Comparison of ENCODE assay signal across 20 mouse cellular contexts in the genomic region with DNA sequence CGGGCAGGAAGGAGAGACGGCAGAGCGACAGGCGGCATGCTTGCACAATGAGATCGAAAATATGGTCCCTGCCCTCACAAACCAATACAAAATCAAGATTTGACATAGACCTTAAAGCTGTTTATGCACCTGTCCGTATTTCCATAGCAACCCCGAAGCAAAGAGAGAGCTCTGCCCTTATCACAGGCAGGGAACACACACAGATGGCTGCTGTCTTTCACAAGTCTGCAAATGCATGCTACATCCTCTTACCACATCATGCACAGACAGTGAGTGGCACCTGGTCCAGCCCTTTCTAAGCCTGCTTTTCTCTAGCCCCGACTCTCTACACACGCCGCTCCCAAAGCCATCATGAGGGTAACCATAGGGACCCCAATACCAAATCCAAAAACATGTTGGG. TPM values are rescaled to one million over a fixed set of nuclear protein-coding genes. Genes with fewer than 3 reads are reported as not detected.
DNase-seq lines count a peak whose midpoint lies in the region; ATAC-seq and TF ChIP-seq lines count a peak whose summit lies in the region.
"Had no signal": no experiment of that assay in that cellular context is flagged by ENCODE, and none has a peak within 500 bp of the region (broad histone marks: within the 10 kb centered on the region; RNA-seq: fewer than 3 reads in every experiment).

No protein-coding gene starts in this region.

- peak; percentile 40; the same call in 1 of the 2 replicates for ATAC-seq in forebrain, embryonic 14.5 days
- no peak for ATAC-seq in forebrain, embryonic 13.5 days
- ATAC-seq in liver, embryonic 15.5 days (ENCODE audit: insufficient read depth) = no peak
- peak; percentile 50 for ATAC-seq in midbrain, postnatal 0 days (ENCODE audit: low FRiP score)

- no peak overlapping the region for H3K9ac ChIP-seq in forebrain, embryonic 14.5 days (ENCODE audit: low read length)
- no peak overlapping the region for H3K9ac ChIP-seq in forebrain, embryonic 13.5 days
- peak overlapping the region; percentile 16; the same call in 1 of the 2 replicates for H3K9ac ChIP-seq in liver, embryonic 15.5 days
- no peak overlapping the region for H3K9ac ChIP-seq in midbrain, postnatal 0 days (replicated peaks; ENCODE audit: low read length, poor library complexity, severe bottlenecking)
- H3K9ac ChIP-seq: embryonic facial prominence, embryonic 13.5 days; limb, embryonic 13.5 days; lung, embryonic 15.5 days had no signal

- H3K27me3 ChIP-seq in forebrain, embryonic 14.5 days (replicated peaks; ENCODE audit: control insufficient read depth, insufficient read depth, low read length) = no peaks in the 10 kb centered on the region
- H3K27me3 ChIP-seq in forebrain, embryonic 13.5 days = no peaks in the 10 kb centered on the region
- no peaks in the 10 kb centered on the region for H3K27me3 ChIP-seq in liver, embryonic 15.5 days
- H3K27me3 ChIP-seq in midbrain, postnatal 0 days (ENCODE audit: insufficient read depth, low read length) = no peaks in the 10 kb centered on the region
- H3K27me3 ChIP-seq: embryonic facial prominence, embryonic 13.5 days; limb, embryonic 13.5 days; lung, embryonic 15.5 days had no signal

- H3K9me3 ChIP-seq in forebrain, embryonic 14.5 days (replicated peaks; ENCODE audit: control insufficient read depth, low read length) = no peaks in the 10 kb centered on the region
- no peaks in the 10 kb centered on the region for H3K9me3 ChIP-seq in forebrain, embryonic 13.5 days (replicated peaks)
- no peaks in the 10 kb centered on the region for H3K9me3 ChIP-seq in liver, embryonic 15.5 days (replicated peaks)
- no peaks in the 10 kb centered on the region for H3K9me3 ChIP-seq in midbrain, postnatal 0 days (ENCODE audit: low read length)
- H3K9me3 ChIP-seq: embryonic facial prominence, embryonic 13.5 days; limb, embryonic 13.5 days; lung, embryonic 15.5 days had no signal

- no peak overlapping the region for H3K4me3 ChIP-seq in forebrain, embryonic 14.5 days (ENCODE audit: low read depth, low read length)
- H3K4me3 ChIP-seq in forebrain, embryonic 13.5 days = no peak overlapping the region
- H3K4me3 ChIP-seq in liver, embryonic 15.5 days (replicated peaks) = no peak overlapping the region
- no peak overlapping the region for H3K4me3 ChIP-seq in midbrain, postnatal 0 days (ENCODE audit: low read depth, low read length)
- no peak overlapping the region for H3K4me3 ChIP-seq in left cerebral cortex, adult 2 months
- H3K4me3 ChIP-seq: embryonic facial prominence, embryonic 13.5 days; limb, embryonic 13.5 days; lung, embryonic 15.5 days had no signal

- intact Hi-C loops in left cerebral cortex, adult 2 months (cut with DNase I) = no loop called here

- no peak overlapping the region for H3K27ac ChIP-seq in forebrain, embryonic 14.5 days (ENCODE audit: low read depth, low read length)
- no peak overlapping the region for H3K27ac ChIP-seq in forebrain, embryonic 13.5 days
- H3K27ac ChIP-seq in liver, embryonic 15.5 days (replicated peaks) = peak overlapping the region; percentile 100
- H3K27ac ChIP-seq in midbrain, postnatal 0 days (ENCODE audit: low read depth, low read length) = peak overlapping the region; percentile 47
- no peak overlapping the region for H3K27ac ChIP-seq in left cerebral cortex, adult 2 months
- H3K27ac ChIP-seq: embryonic facial prominence, embryonic 13.5 days; limb, embryonic 13.5 days; lung, embryonic 15.5 days; macrophage; stomach, postnatal 0 days had no signal

- peak; percentile 28 for DNase-seq in forebrain, embryonic 14.5 days (ENCODE audit: low spot score)
- DNase-seq in layer of hippocampus, adult 9-11 months = peak; percentile 48
- no peak for DNase-seq in layer of hippocampus, postnatal 25 days (ENCODE audit: extremely low spot score in 1 of 2, low spot score in 1 of 2)
- DNase-seq in midbrain, postnatal 0 days (ENCODE audit: low spot score) = peak; percentile 26
- no peak for DNase-seq in adrenal gland, postnatal 25 days
- DNase-seq in left cerebral cortex, adult 2 months (ENCODE audit: extremely low spot score in 1 of 2, low spot score in 2 of 2) = no peak
- DNase-seq: adrenal gland, adult 2 months; cerebellum, postnatal 10 days; gastrocnemius, postnatal 36 days; heart, postnatal 10 days; kidney, adult 11 months; right cerebral cortex, postnatal 4 days had no signal

- no peak for TF ChIP-seq CTCF in midbrain, postnatal 0 days (IDR thresholded peaks at IDR 0.05)
- no peak for TF ChIP-seq CTCF in left cerebral cortex, adult 2 months (IDR thresholded peaks at IDR 0.05)

- H3K4me1 ChIP-seq in forebrain, embryonic 14.5 days (ENCODE audit: control insufficient read depth, insufficient read depth, low read length) = no peaks in the 10 kb centered on the region
- H3K4me1 ChIP-seq in forebrain, embryonic 13.5 days = no peaks in the 10 kb centered on the region
- H3K4me1 ChIP-seq in liver, embryonic 15.5 days (replicated peaks) = peaks cover 100% of the 10 kb centered on the region
- H3K4me1 ChIP-seq in midbrain, postnatal 0 days (ENCODE audit: insufficient read depth, low read length) = 0 out of 2 replicates have a peak, but pooled peaks cover 3% of the 10 kb centered on the region

- 80% methylated on average over 10 of the region's 10 CpGs for WGBS in forebrain, embryonic 14.5 days
- 76% methylated on average over 10 of the region's 10 CpGs for WGBS in forebrain, embryonic 13.5 days
- 79% methylated on average over 10 of the region's 10 CpGs for WGBS in liver, embryonic 15.5 days (ENCODE audit: insufficient replicate concordance)
- WGBS in midbrain, postnatal 0 days = 36% methylated on average over 10 of the region's 10 CpGs

- no peaks in the 10 kb centered on the region for H3K36me3 ChIP-seq in forebrain, embryonic 14.5 days (ENCODE audit: control insufficient read depth, insufficient read depth, low read length)
- no peaks in the 10 kb centered on the region for H3K36me3 ChIP-seq in forebrain, embryonic 13.5 days (ENCODE audit: poor library complexity, severe bottlenecking)
- H3K36me3 ChIP-seq in liver, embryonic 15.5 days (replicated peaks) = no peaks in the 10 kb centered on the region
- H3K36me3 ChIP-seq in midbrain, postnatal 0 days (ENCODE audit: insufficient read depth, low read length) = no peaks in the 10 kb centered on the region
- H3K36me3 ChIP-seq: embryonic facial prominence, embryonic 13.5 days; limb, embryonic 13.5 days; lung, embryonic 15.5 days had no signal

- H3K4me2 ChIP-seq in forebrain, embryonic 14.5 days (ENCODE audit: low read length) = no peak overlapping the region
- no peak overlapping the region for H3K4me2 ChIP-seq in forebrain, embryonic 13.5 days
- H3K4me2 ChIP-seq in liver, embryonic 15.5 days = no peak overlapping the region
- no peak overlapping the region for H3K4me2 ChIP-seq in midbrain, postnatal 0 days (ENCODE audit: low read depth, low read length, poor library complexity, severe bottlenecking)
- H3K4me2 ChIP-seq: embryonic facial prominence, embryonic 13.5 days; heart, embryonic 11.5 days; limb, embryonic 13.5 days; lung, embryonic 15.5 days had no signal

RNA-seq across cellular contexts. Expression of a gene that starts 38.2 kb away (rescaled TPM):
- polyA plus RNA-seq in forebrain, embryonic 14.5 days (2014; fragmentation: Nextera tagmentation; extraction: Ambion mirVana) = 16.0 and 19.1 TPM in 2 replicates
- polyA plus RNA-seq in forebrain, embryonic 13.5 days (2015; fragmentation: Nextera tagmentation; extraction: Ambion mirVana) = 33.7 and 35.0 TPM in 2 replicates
- total RNA-seq in layer of hippocampus, postnatal 25 days (2021) = 10 to 100 TPM; 50.2 to 66.2 TPM
- polyA plus RNA-seq in liver, embryonic 15.5 days (2015; fragmentation: Nextera tagmentation; extraction: Ambion mirVana) = 18.0 and 23.4 TPM in 2 replicates
- total RNA-seq in midbrain, postnatal 0 days (2014; rRNA removed) = 64.7 and 71.0 TPM in 2 replicates
- 22.0 and 24.3 TPM in 2 replicates for polyA plus RNA-seq in midbrain, postnatal 0 days (2015; fragmentation: Nextera tagmentation; extraction: Ambion mirVana)
- 137 TPM in 2 replicates for total RNA-seq in adrenal gland, postnatal 25 days (2021)
- total RNA-seq in left cerebral cortex, adult 2 months (2021) = 10 to 100 TPM; 54.7 to 61.3 TPM

RNA-seq across cellular contexts. Expression of a gene that starts 39.0 kb away (rescaled TPM):
- polyA plus RNA-seq in forebrain, embryonic 14.5 days (2014; fragmentation: Nextera tagmentation; extraction: Ambion mirVana) = 1.2 and 1.6 TPM in 2 replicates
- polyA plus RNA-seq in forebrain, embryonic 13.5 days (2015; fragmentation: Nextera tagmentation; extraction: Ambion mirVana) = 0.76 and 1.1 TPM in 2 replicates
- total RNA-seq in layer of hippocampus, postnatal 25 days (2021) = 1 to 10 TPM; 2.9 to 3.4 TPM
- polyA plus RNA-seq in liver, embryonic 15.5 days (2015; fragmentation: Nextera tagmentation; extraction: Ambion mirVana) = 9.0 and 10.4 TPM in 2 replicates
- total RNA-seq in midbrain, postnatal 0 days (2014; rRNA removed) = 1.8 and 3.1 TPM in 2 replicates
- 1.4 and 2.2 TPM in 2 replicates for polyA plus RNA-seq in midbrain, postnatal 0 days (2015; fragmentation: Nextera tagmentation; extraction: Ambion mirVana)
- total RNA-seq in adrenal gland, postnatal 25 days (2021) = 5.3 and 7.8 TPM in 2 replicates
- total RNA-seq in left cerebral cortex, adult 2 months (2021) = 1 to 10 TPM; 2.2 to 2.6 TPM

Comparison
In these comparisons a context has a peak if more than half of its experiments do, and no peak if none do; other contexts are left out.
1. ATAC-seq: peak in forebrain, embryonic 14.5 days (single experiment) and midbrain, postnatal 0 days (single experiment); none in forebrain, embryonic 13.5 days (single experiment) and liver, embryonic 15.5 days (single experiment).
2. DNase-seq: peak in forebrain, embryonic 14.5 days (single experiment), layer of hippocampus, adult 9-11 months (single experiment) and midbrain, postnatal 0 days (single experiment); none in layer of hippocampus, postnatal 25 days (0 of 2), adrenal gland, postnatal 25 days (single experiment) and left cerebral cortex, adult 2 months (0 of 2).
3. H3K27ac ChIP-seq: peak in liver, embryonic 15.5 days (single experiment) and midbrain, postnatal 0 days (single experiment); none in forebrain, embryonic 14.5 days (single experiment), forebrain, embryonic 13.5 days (single experiment) and left cerebral cortex, adult 2 months (single experiment).